Mouse (Mus musculus) liver, adult 2 months (tissue): ENCODE measurements around the gene Adk.

ENCODE experiments used
- CTCF ChIP-seq: fragments of 200-500 bp; IDR thresholded peaks from 2 replicates; pipeline ENCODE4 v1.5.1; 2011; ENCODE audit warnings: low read depth, low read length, control low read depth
- POLR2A ChIP-seq: fragments of 200-500 bp; IDR thresholded peaks from 2 replicates; pipeline ENCODE4 v1.6.1; 2011; ENCODE audit warnings: low read length, control low read depth; ENCODE audit not compliant: insufficient read depth; ENCODE audit errors: extremely low read depth

DNA sequence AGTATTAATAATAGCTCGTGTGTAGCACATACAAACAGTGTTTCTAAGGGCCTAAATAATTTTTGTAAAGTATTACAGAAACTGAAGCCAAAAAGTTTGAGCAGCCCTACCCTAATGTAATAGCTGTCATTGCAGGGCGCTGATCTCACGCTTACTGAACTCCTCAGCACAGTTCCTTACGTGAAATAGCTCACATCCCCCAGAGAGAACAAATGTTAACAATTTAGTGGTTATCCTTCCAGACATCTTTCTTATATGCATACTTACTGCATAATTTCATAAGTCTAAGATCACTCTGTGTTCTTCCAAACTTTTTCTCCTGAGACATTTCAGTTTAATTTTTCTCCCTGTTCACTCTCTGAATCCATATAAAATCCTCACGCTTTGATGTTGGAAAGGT is 354.6 kb downstream of the Adk start:
- TF ChIP-seq POLR2A (no peak), CTCF (no peak)
